Mouse (Mus musculus): ENCODE measurements at regions not wholly inside any gene's neighbourhood (a gene's known extent, or its start where the extent isn't known, plus 50 kb on each side); places are given as distances from the start of the nearest gene placed in this dataset.

DNA sequence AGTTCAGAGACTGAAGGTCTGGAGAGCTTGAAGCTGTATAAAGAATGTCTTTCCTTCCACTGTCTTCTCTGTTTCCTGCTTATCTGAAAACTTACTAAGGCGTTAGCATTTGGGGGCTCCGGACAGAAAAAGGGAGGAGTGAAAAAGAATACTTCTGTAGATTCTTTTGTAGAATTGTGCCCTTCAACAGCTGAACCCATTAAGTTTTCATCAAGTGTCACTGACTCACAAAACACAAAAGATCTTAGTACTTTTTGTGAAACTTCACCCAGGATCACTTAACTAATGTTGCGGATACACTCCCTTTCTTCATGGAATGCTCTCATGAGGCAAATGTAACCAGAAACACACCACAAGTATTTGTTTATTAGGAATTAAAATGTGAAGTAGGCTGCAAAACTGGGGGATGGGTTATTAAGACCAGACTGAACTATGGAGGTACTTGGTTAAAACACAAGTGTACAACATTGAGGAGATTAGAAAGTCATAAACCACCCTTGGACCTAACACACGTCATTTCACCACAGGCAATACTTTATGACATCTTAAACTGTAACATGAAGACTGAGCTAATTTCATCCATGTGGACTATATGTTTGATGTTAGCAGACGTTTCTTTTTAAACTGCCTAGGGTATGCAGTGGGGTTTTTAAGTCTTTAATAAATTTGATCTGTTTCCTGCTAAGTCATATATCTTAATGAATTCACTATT, 225.1 kb downstream of the Aldoart1 start:
- Histone ChIP-seq H3K36me3 (ENCODE audit: control insufficient read depth, insufficient read depth, low read length) (no peaks in the 10 kb centered on the region), H3K9ac (ENCODE audit: low read depth, low read length) (no peak overlapping the region), H3K4me3 (ENCODE audit: low read depth, low read length) (no peak overlapping the region), H3K4me1 (ENCODE audit: control insufficient read depth, insufficient read depth, low read length) (no peaks in the 10 kb centered on the region), H3K27ac (replicated peaks; ENCODE audit: low read depth, low read length) (no peak overlapping the region), H3K4me2 (ENCODE audit: low read depth, low read length) (no peak overlapping the region), H3K27me3 (replicated peaks; ENCODE audit: control insufficient read depth, insufficient read depth, low read length) (no peaks in the 10 kb centered on the region), H3K9me3 (ENCODE audit: control insufficient read depth, low read length) (0 out of 2 replicates have a peak, but pooled peaks cover 3% of the 10 kb centered on the region)
- no peak for ATAC-seq (ENCODE audit: low read depth)
- DNase-seq (ENCODE audit: low spot score): peak; percentile 20
- 31% methylated on average over 5 of the region's 5 CpGs for WGBS

DNA sequence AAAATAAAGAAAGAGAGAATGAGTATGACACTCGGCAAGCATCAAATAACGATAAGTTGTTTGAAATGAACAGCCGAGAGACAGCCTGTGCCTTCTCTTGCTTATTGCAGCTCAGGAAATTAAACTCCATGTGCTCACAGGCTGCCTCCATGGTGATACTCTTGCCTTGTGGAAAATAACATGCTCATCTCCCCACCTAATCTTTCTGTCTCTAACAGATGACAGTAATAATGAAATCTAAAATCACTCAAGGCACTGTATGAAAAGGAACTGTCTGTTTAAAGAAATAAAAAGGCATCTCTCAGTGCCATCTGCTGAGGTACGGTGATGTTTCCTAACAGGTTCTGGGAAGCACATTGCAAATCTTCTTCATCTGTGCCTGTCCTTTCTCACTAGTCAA, 247.3 kb downstream of the Aldoart1 start:
- no peak overlapping the region for H3K4me3 ChIP-seq (ENCODE audit: low read depth, low read length)
- H3K27ac ChIP-seq (replicated peaks; ENCODE audit: low read depth, low read length): no peak overlapping the region
- no peaks in the 10 kb centered on the region for H3K27me3 ChIP-seq (replicated peaks; ENCODE audit: control insufficient read depth, insufficient read depth, low read length)
- DNase-seq (ENCODE audit: low spot score) (no peak), ATAC-seq (ENCODE audit: low read depth) (no peak)
- H3K9ac ChIP-seq (ENCODE audit: low read depth, low read length): no peak overlapping the region
- 85% methylated on average over 4 of the region's 4 CpGs for WGBS
- no peak overlapping the region for H3K4me2 ChIP-seq (ENCODE audit: low read depth, low read length)
- no peaks in the 10 kb centered on the region for H3K36me3 ChIP-seq (ENCODE audit: control insufficient read depth, insufficient read depth, low read length)
- H3K4me1 ChIP-seq (ENCODE audit: control insufficient read depth, insufficient read depth, low read length): no peaks in the 10 kb centered on the region
- H3K9me3 ChIP-seq (ENCODE audit: control insufficient read depth, low read length): no peaks in the 10 kb centered on the region

- Histone ChIP-seq H3K4me2 (ENCODE audit: low read depth, low read length) (no peak overlapping the region), H3K9ac (ENCODE audit: low read depth, low read length) (no peak overlapping the region), H3K4me3 (ENCODE audit: low read depth, low read length) (no peak overlapping the region), H3K9me3 (ENCODE audit: control insufficient read depth, low read length) (no peaks in the 10 kb centered on the region), H3K27ac (replicated peaks; ENCODE audit: low read depth, low read length) (no peak overlapping the region), H3K4me1 (ENCODE audit: control insufficient read depth, insufficient read depth, low read length) (no peaks in the 10 kb centered on the region), H3K36me3 (ENCODE audit: control insufficient read depth, insufficient read depth, low read length) (no peaks in the 10 kb centered on the region), H3K27me3 (replicated peaks; ENCODE audit: control insufficient read depth, insufficient read depth, low read length) (no peaks in the 10 kb centered on the region)
- WGBS: 50% methylated on average over 2 of the region's 2 CpGs
- ATAC-seq (ENCODE audit: low read depth): no peak
- no peak for DNase-seq (ENCODE audit: low spot score)
These were observed 256.9 kb downstream of the Aldoart1 start for GRCm38 (mm10) chr4:72595494-72595893.

DNA sequence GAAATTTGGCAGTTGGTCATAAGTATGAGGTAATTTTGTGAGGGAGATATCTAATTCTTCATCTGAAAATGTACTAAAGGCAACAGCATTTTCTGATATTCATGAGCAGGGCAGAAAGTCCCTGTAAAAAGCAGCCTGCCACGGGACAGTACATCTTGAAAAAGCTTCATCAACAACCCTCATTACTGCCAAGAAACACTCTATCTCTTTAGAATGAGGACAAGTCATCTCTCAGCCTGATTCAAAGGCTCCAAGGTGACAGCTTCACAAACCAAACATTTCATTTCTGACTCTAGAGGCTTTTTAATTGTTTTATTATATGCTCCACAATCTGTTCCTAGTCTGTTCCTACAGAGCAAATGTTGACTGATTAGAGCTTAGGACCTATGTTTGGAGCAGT, 260.3 kb downstream of the Aldoart1 start:
- Histone ChIP-seq H3K9me3 (ENCODE audit: control insufficient read depth, low read length) (no peaks in the 10 kb centered on the region), H3K27me3 (replicated peaks; ENCODE audit: control insufficient read depth, insufficient read depth, low read length) (no peaks in the 10 kb centered on the region), H3K4me1 (ENCODE audit: control insufficient read depth, insufficient read depth, low read length) (no peaks in the 10 kb centered on the region), H3K36me3 (ENCODE audit: control insufficient read depth, insufficient read depth, low read length) (no peaks in the 10 kb centered on the region), H3K27ac (replicated peaks; ENCODE audit: low read depth, low read length) (no peak overlapping the region), H3K9ac (ENCODE audit: low read depth, low read length) (no peak overlapping the region), H3K4me3 (ENCODE audit: low read depth, low read length) (no peak overlapping the region), H3K4me2 (ENCODE audit: low read depth, low read length) (no peak overlapping the region)
- ATAC-seq (ENCODE audit: low read depth) (no peak), DNase-seq (ENCODE audit: low spot score) (no peak)
- WGBS: 58% methylated on average over 1 of the region's 1 CpGs

- 77% methylated on average over 1 of the region's 1 CpGs for WGBS
- no peaks in the 10 kb centered on the region for H3K27me3 ChIP-seq (replicated peaks; ENCODE audit: control insufficient read depth, insufficient read depth, low read length)
- no peaks in the 10 kb centered on the region for H3K36me3 ChIP-seq (ENCODE audit: control insufficient read depth, insufficient read depth, low read length)
- H3K4me3 ChIP-seq (ENCODE audit: low read depth, low read length): no peak overlapping the region
- H3K4me1 ChIP-seq (ENCODE audit: control insufficient read depth, insufficient read depth, low read length): no peaks in the 10 kb centered on the region
- no peak for DNase-seq (ENCODE audit: low spot score)
- no peak overlapping the region for H3K27ac ChIP-seq (replicated peaks; ENCODE audit: low read depth, low read length)
- no peak overlapping the region for H3K4me2 ChIP-seq (ENCODE audit: low read depth, low read length)
- ATAC-seq (ENCODE audit: low read depth): no peak
- H3K9ac ChIP-seq (ENCODE audit: low read depth, low read length): no peak overlapping the region
- no peaks in the 10 kb centered on the region for H3K9me3 ChIP-seq (ENCODE audit: control insufficient read depth, low read length)
These were observed 277.5 kb downstream of the Aldoart1 start for GRCm38 (mm10) chr4:72574946-72575345.

- Histone ChIP-seq H3K4me2 (ENCODE audit: low read depth, low read length) (no peak overlapping the region), H3K27me3 (replicated peaks; ENCODE audit: control insufficient read depth, insufficient read depth, low read length) (no peaks in the 10 kb centered on the region), H3K9ac (ENCODE audit: low read depth, low read length) (no peak overlapping the region), H3K4me1 (ENCODE audit: control insufficient read depth, insufficient read depth, low read length) (no peaks in the 10 kb centered on the region), H3K36me3 (ENCODE audit: control insufficient read depth, insufficient read depth, low read length) (no peaks in the 10 kb centered on the region), H3K9me3 (ENCODE audit: control insufficient read depth, low read length) (no peaks in the 10 kb centered on the region), H3K27ac (replicated peaks; ENCODE audit: low read depth, low read length) (no peak overlapping the region), H3K4me3 (ENCODE audit: low read depth, low read length) (no peak overlapping the region)
- WGBS: 54% methylated on average over 2 of the region's 2 CpGs
- ATAC-seq (ENCODE audit: low read depth): no peak
- peak; percentile 50 for DNase-seq (ENCODE audit: low spot score)
These were observed 280.5 kb downstream of the Aldoart1 start for GRCm38 (mm10) chr4:72571924-72572323.

- H3K4me2 ChIP-seq (ENCODE audit: low read depth, low read length): no peak overlapping the region
- no peaks in the 10 kb centered on the region for H3K4me1 ChIP-seq (ENCODE audit: control insufficient read depth, insufficient read depth, low read length)
- DNase-seq (ENCODE audit: low spot score) (no peak), ATAC-seq (ENCODE audit: low read depth) (no peak)
- 88% methylated on average over 3 of the region's 3 CpGs for WGBS
- H3K36me3 ChIP-seq (ENCODE audit: control insufficient read depth, insufficient read depth, low read length): no peaks in the 10 kb centered on the region
- no peak overlapping the region for H3K27ac ChIP-seq (replicated peaks; ENCODE audit: low read depth, low read length)
- H3K4me3 ChIP-seq (ENCODE audit: low read depth, low read length): no peak overlapping the region
- H3K9ac ChIP-seq (ENCODE audit: low read depth, low read length): no peak overlapping the region
- no peaks in the 10 kb centered on the region for H3K9me3 ChIP-seq (ENCODE audit: control insufficient read depth, low read length)
- H3K27me3 ChIP-seq (replicated peaks; ENCODE audit: control insufficient read depth, insufficient read depth, low read length): no peaks in the 10 kb centered on the region
These were observed 287.2 kb downstream of the Aldoart1 start for GRCm38 (mm10) chr4:72565186-72565585.

GRCm38 (mm10) chr4:72562909-72563676, 289.3 kb downstream of the Aldoart1 start:
- no peaks in the 10 kb centered on the region for H3K9me3 ChIP-seq (ENCODE audit: control insufficient read depth, low read length)
- H3K4me2 ChIP-seq (ENCODE audit: low read depth, low read length): no peak overlapping the region
- no peaks in the 10 kb centered on the region for H3K36me3 ChIP-seq (ENCODE audit: control insufficient read depth, insufficient read depth, low read length)
- ATAC-seq (ENCODE audit: low read depth) (no peak), DNase-seq (ENCODE audit: low spot score) (peak; percentile 36)
- H3K27me3 ChIP-seq (replicated peaks; ENCODE audit: control insufficient read depth, insufficient read depth, low read length): no peaks in the 10 kb centered on the region
- no peak overlapping the region for H3K9ac ChIP-seq (ENCODE audit: low read depth, low read length)
- 22% methylated on average over 4 of the region's 4 CpGs for WGBS
- H3K27ac ChIP-seq (replicated peaks; ENCODE audit: low read depth, low read length): no peak overlapping the region
- H3K4me1 ChIP-seq (ENCODE audit: control insufficient read depth, insufficient read depth, low read length): no peaks in the 10 kb centered on the region
- no peak overlapping the region for H3K4me3 ChIP-seq (ENCODE audit: low read depth, low read length)

GRCm38 (mm10) chr4:72554276-72554675, 298.2 kb downstream of the Aldoart1 start:
- no peak overlapping the region for H3K4me3 ChIP-seq (ENCODE audit: low read depth, low read length)
- ATAC-seq (ENCODE audit: low read depth) (peak; percentile 53; the same call in 1 of the 2 replicates), DNase-seq (ENCODE audit: low spot score) (peak; percentile 65)

More at GRCm38 (mm10) chr4:72554276-72554675, 298.2 kb downstream of the Aldoart1 start:
- Histone ChIP-seq H3K9me3 (ENCODE audit: control insufficient read depth, low read length) (no peaks in the 10 kb centered on the region), H3K27me3 (replicated peaks; ENCODE audit: control insufficient read depth, insufficient read depth, low read length) (no peaks in the 10 kb centered on the region), H3K4me1 (ENCODE audit: control insufficient read depth, insufficient read depth, low read length) (no peaks in the 10 kb centered on the region), H3K27ac (replicated peaks; ENCODE audit: low read depth, low read length) (no peak overlapping the region), H3K9ac (ENCODE audit: low read depth, low read length) (no peak overlapping the region), H3K36me3 (ENCODE audit: control insufficient read depth, insufficient read depth, low read length) (no peaks in the 10 kb centered on the region), H3K4me2 (ENCODE audit: low read depth, low read length) (no peak overlapping the region)

Measured in embryonic facial prominence, embryonic 14.5 days (tissue).